Mouse (Mus musculus) spleen, postnatal 10 days (tissue): Measurements from ENCODE around the gene Pdzrn3.

Experiments used
- DNase-seq, 2 experiments: peaks; one replicate each; pipeline ENCODE4 v3.0.0; 2021 to 2022; ENCODE audit warnings: low spot score in 2 of 2

Gene Pdzrn3

GRCm38 (mm10) chr6:101377167-101377934, at the start of gene Pdzrn3:
Gene Pdzrn3, minus strand, starts transcription at chr6:101377897.
- no peak for DNase-seq

GRCm38 (mm10) chr6:101427296-101427695, 49.6 kb upstream of the Pdzrn3 start:
- DNase-seq = no peak

GRCm38 (mm10) chr6:101426301-101426700, 48.6 kb upstream of the Pdzrn3 start:
- no peak for DNase-seq

- DNase-seq = no peak
These were observed 44.6 kb upstream of the Pdzrn3 start for GRCm38 (mm10) chr6:101422084-101422954.

GRCm38 (mm10) chr6:101418213-101418612, 40.5 kb upstream of the Pdzrn3 start:
- no peak for DNase-seq

GRCm38 (mm10) chr6:101411701-101412100, 34.0 kb upstream of the Pdzrn3 start:
- no peak for DNase-seq

- DNase-seq = no peak
These were observed 33.4 kb upstream of the Pdzrn3 start for GRCm38 (mm10) chr6:101411064-101411463.

- no peak for DNase-seq
These were observed 19.0 kb upstream of the Pdzrn3 start for GRCm38 (mm10) chr6:101396711-101397110.

GRCm38 (mm10) chr6:101395908-101396307, 18.2 kb upstream of the Pdzrn3 start:
- DNase-seq = no peak

GRCm38 (mm10) chr6:101392801-101393117, 15.1 kb upstream of the Pdzrn3 start:
- DNase-seq = no peak

GRCm38 (mm10) chr6:101392107-101392800, 14.6 kb upstream of the Pdzrn3 start:
- DNase-seq = no peak

GRCm38 (mm10) chr6:101385490-101385889, 7.8 kb upstream of the Pdzrn3 start:
- no peak for DNase-seq

GRCm38 (mm10) chr6:101384958-101385357, 7.3 kb upstream of the Pdzrn3 start:
- DNase-seq = no peak

- DNase-seq = no peak
These were observed 6.8 kb upstream of the Pdzrn3 start for GRCm38 (mm10) chr6:101384476-101384875.

GRCm38 (mm10) chr6:101382891-101383290, 5.2 kb upstream of the Pdzrn3 start:
- no peak for DNase-seq

GRCm38 (mm10) chr6:101379546-101379945, 1.8 kb upstream of the Pdzrn3 start:
- DNase-seq = no peak

GRCm38 (mm10) chr6:101377935-101378609, 375 bp upstream of the Pdzrn3 start:
- DNase-seq = no peak

GRCm38 (mm10) chr6:101376511-101377166, 1.1 kb downstream of the Pdzrn3 start:
- DNase-seq = no peak

- DNase-seq = no peak
These were observed 1.6 kb downstream of the Pdzrn3 start for GRCm38 (mm10) chr6:101376049-101376448.

GRCm38 (mm10) chr6:101374721-101375120, 3.0 kb downstream of the Pdzrn3 start:
- DNase-seq = no peak

GRCm38 (mm10) chr6:101374186-101374585, 3.5 kb downstream of the Pdzrn3 start:
- no peak for DNase-seq
